Mouse (Mus musculus) liver, adult 2 months (tissue): Measurements from ENCODE around the gene Tmem91.

Source experiments
- CTCF ChIP-seq: fragments of 200-500 bp; IDR thresholded peaks from 2 replicates; pipeline ENCODE4 v1.5.1; 2011; ENCODE audit warnings: low read depth, low read length, control low read depth
- POLR2A ChIP-seq: fragments of 200-500 bp; IDR thresholded peaks from 2 replicates; pipeline ENCODE4 v1.6.1; 2011; ENCODE audit warnings: low read length, control low read depth; ENCODE audit not compliant: insufficient read depth; ENCODE audit errors: extremely low read depth

DNA sequence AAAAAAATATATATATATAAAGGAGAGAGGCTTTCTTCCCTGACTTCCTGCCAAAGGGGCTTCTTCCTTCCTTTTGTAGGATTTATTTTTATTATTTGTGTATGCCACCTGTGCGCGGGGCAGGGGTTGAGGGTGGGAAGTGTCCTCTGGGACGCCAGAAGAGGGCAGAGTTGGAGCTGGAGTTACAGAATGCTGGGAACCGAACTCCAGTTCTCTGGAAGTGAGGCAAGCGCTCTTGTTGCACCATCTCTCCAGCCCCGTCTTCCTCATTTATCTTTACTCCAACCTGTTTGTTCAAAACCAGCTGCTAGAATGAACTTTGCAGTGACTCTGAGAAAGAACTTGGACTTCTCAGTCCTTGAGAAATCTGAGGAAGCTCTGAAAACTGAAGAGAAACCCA, 5.0 kb upstream of the Tmem91 start:
- TF ChIP-seq CTCF (peak; percentile 50), POLR2A (no peak)
